Mouse (Mus musculus) layer of hippocampus, postnatal 14 days (tissue): ENCODE measurements around the gene Cyth1. TPM values are rescaled to one million over a fixed set of nuclear protein-coding genes. Genes with fewer than 3 reads are reported as not detected.

Experiments
- DNase-seq, 2 experiments: peaks; one replicate each; pipeline ENCODE4 v3.0.0; 2021 to 2022; ENCODE audit warnings: low spot score in 2 of 2, mixed read lengths in 1 of 2
- total RNA-seq, 2 experiments: library from RNA; stranded (reverse); gene quantifications; 2 replicates each; pipeline ENCODE4 v1.2.3; 2021

Cyth1 gene
- total RNA-seq, 2 experiments from 2014 or later, result 72.0 to 75.0 TPM

- DNase-seq, result peak in 1 of 2 experiments; percentile 57
Measured at GRCm38 (mm10) chr11:118201833-118202409, 46.5 kb downstream of the Cyth1 start.

GRCm38 (mm10) chr11:118200834-118201830 lies 47.3 kb downstream of the Cyth1 start:
- no peak for DNase-seq

- DNase-seq, result peak in 1 of 2 experiments; percentile 61
Measured at GRCm38 (mm10) chr11:118198296-118198600, 50.1 kb downstream of the Cyth1 start.

- peak; percentile 78 to 80 for DNase-seq
Measured at GRCm38 (mm10) chr11:118197508-118198295, 50.7 kb downstream of the Cyth1 start.

GRCm38 (mm10) chr11:118196824-118197388 lies 51.5 kb downstream of the Cyth1 start:
- DNase-seq, result no peak

GRCm38 (mm10) chr11:118193390-118194147 lies 54.8 kb downstream of the Cyth1 start:
- DNase-seq, result no peak

- DNase-seq, result no peak
Measured at GRCm38 (mm10) chr11:118192973-118193372, 55.4 kb downstream of the Cyth1 start.

GRCm38 (mm10) chr11:118182768-118183167 lies 65.6 kb downstream of the Cyth1 start:
- DNase-seq, result no peak

- DNase-seq, result no peak
Measured at GRCm38 (mm10) chr11:118182353-118182752, 66.0 kb downstream of the Cyth1 start.

- DNase-seq, result no peak
Measured at GRCm38 (mm10) chr11:118180199-118180598, 68.2 kb downstream of the Cyth1 start.

- no peak for DNase-seq
Measured at GRCm38 (mm10) chr11:118178236-118178635, 70.2 kb downstream of the Cyth1 start.

GRCm38 (mm10) chr11:118174752-118175151 lies 73.6 kb downstream of the Cyth1 start:
- DNase-seq, result no peak

- no peak for DNase-seq
Measured at GRCm38 (mm10) chr11:118172768-118173167, 75.6 kb downstream of the Cyth1 start.

GRCm38 (mm10) chr11:118170333-118170732 lies 78.1 kb downstream of the Cyth1 start:
- no peak for DNase-seq

- no peak for DNase-seq
Measured at GRCm38 (mm10) chr11:118168714-118169113, 79.7 kb downstream of the Cyth1 start.

- no peak for DNase-seq
Measured at GRCm38 (mm10) chr11:118166626-118167025, 81.8 kb downstream of the Cyth1 start.

- no peak for DNase-seq
Measured at GRCm38 (mm10) chr11:118165681-118166080, 82.7 kb downstream of the Cyth1 start.

- DNase-seq, result no peak
Measured at GRCm38 (mm10) chr11:118164566-118164965, 83.8 kb downstream of the Cyth1 start.

GRCm38 (mm10) chr11:118162245-118162644 lies 86.1 kb downstream of the Cyth1 start:
- DNase-seq, result no peak

- DNase-seq, result no peak
Measured at GRCm38 (mm10) chr11:118161240-118161639, 87.2 kb downstream of the Cyth1 start.

GRCm38 (mm10) chr11:118160763-118161162 lies 87.6 kb downstream of the Cyth1 start:
- no peak for DNase-seq
